Mouse (Mus musculus) E14TG2a.4 (cell line): ENCODE results near the gene Arhgef1.

ENCODE experiments used
- CTCF ChIP-seq: conservative IDR thresholded peaks from 2 replicates; pipeline ENCODE4 v1.5.1; 2014; ENCODE audit warnings: low read length
- NANOG ChIP-seq: IDR thresholded peaks from 2 replicates; pipeline ENCODE4 v1.6.1; 2014; ENCODE audit warnings: borderline replicate concordance, low read length, mixed read lengths
- POU5F1 ChIP-seq: IDR thresholded peaks from 2 replicates; pipeline ENCODE4 v1.6.1; 2014; ENCODE audit warnings: low read length, borderline replicate concordance

DNA sequence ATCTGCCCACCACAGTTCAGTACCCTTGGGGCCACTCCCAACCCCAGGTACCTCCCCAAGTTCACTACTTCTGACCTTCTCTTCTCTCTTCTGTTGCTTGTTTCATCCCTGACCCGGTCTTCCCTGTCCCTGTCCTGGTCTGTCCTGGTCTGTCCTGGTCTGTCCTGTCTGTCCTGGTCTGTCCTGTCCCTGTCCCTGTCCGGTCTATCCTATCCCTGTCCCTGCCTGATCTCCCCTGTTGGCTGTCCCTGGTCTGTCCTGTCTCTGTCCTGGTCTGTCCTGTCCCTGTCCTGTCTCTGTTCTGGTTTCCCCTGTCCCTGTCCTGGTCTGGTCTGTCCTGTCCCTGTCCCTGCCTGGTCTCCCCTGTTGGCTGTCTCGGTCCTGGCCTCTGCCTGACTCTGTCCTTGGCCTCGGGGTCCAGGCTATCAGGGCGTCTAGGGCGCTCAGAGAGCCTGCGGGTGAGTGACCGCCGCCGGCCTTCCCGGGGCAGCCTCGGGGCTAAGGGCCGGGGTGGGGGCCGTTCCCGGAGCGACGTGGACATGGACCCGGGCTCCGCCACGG lies 16.1 kb downstream of the Arhgef1 start:
- TF ChIP-seq CTCF (no peak), POU5F1 (no peak), NANOG (no peak)
